Mouse (Mus musculus) hindbrain, embryonic 16.5 days (tissue): Measurements from ENCODE around the gene Phactr4. TPM values are rescaled to one million over a fixed set of nuclear protein-coding genes. Genes with fewer than 3 reads are reported as not detected.

ENCODE experiments used
- ATAC-seq: fragments of 200-750 bp; cut with Nextera tagmentation; 2 replicates; pipeline ENCODE4 v1.8.0; 2017; ENCODE audit warnings: moderate TSS enrichment, moderate library complexity
- H3K27ac ChIP-seq: fragments of 300-500 bp; sonication (generic); 2 replicates; pipeline ENCODE4 v1.5.1; 2014; ENCODE audit warnings: low read depth, mild to moderate bottlenecking, control low read depth, low read length, moderate library complexity
- H3K27me3 ChIP-seq: fragments of 300-500 bp; sonication (generic); replicated peaks from 2 replicates; pipeline ENCODE4 v1.6.1; 2014; ENCODE audit warnings: low read length; ENCODE audit not compliant: control insufficient read depth, insufficient read depth
- H3K36me3 ChIP-seq: fragments of 300-500 bp; sonication (generic); 2 replicates; pipeline ENCODE4 v1.6.1; 2014; ENCODE audit warnings: mild to moderate bottlenecking, low read length, moderate library complexity, mixed read lengths; ENCODE audit not compliant: control insufficient read depth, insufficient read depth
- H3K4me1 ChIP-seq: fragments of 300-500 bp; sonication (generic); 2 replicates; pipeline ENCODE4 v1.6.1; 2014; ENCODE audit warnings: low read depth, low read length; ENCODE audit not compliant: control insufficient read depth, insufficient read depth
- H3K4me2 ChIP-seq: fragments of 300-500 bp; sonication (generic); 2 replicates; pipeline ENCODE4 v1.6.1; 2014; ENCODE audit warnings: mild to moderate bottlenecking, low read length, control low read depth, moderate library complexity
- H3K4me3 ChIP-seq: fragments of 300-500 bp; sonication (generic); 2 replicates; pipeline ENCODE4 v1.5.1; 2014; ENCODE audit warnings: mild to moderate bottlenecking, low read length, control low read depth, moderate library complexity
- H3K9ac ChIP-seq: fragments of 300-500 bp; sonication (generic); 2 replicates; pipeline ENCODE4 v1.6.1; 2014; ENCODE audit warnings: low read depth, mild to moderate bottlenecking, control low read depth, low read length, moderate library complexity
- H3K9me3 ChIP-seq: fragments of 300-500 bp; sonication (generic); 2 replicates; pipeline ENCODE4 v1.6.1; 2014; ENCODE audit warnings: mild to moderate bottlenecking, low read length, moderate library complexity; ENCODE audit not compliant: control insufficient read depth
- WGBS: fragments of 180-500 bp; shearing (Covaris S2); extraction: QIAGEN DNeasy Blood & Tissue Kit; methylation state at CpG from one replicate; pipeline ENCODE4 v1.1.7; 2014; 5-methylcytosine and 5-hydroxymethylcytosine counted together
- polyA plus RNA-seq: library from polyadenylated mRNA; unstranded; fragments of >200 nt; fragmentation: Nextera tagmentation; extraction: Ambion mirVana; gene quantifications from 2 replicates; pipeline ENCODE4 v1.2.1, GENCODE M21; 2015

Phactr4 gene
- polyA plus RNA-seq, 1 experiment from 2014 or later = 5.0 TPM

- Histone ChIP-seq H3K9me3 (no peaks in the 10 kb centered on the region), H3K4me3 (no peak overlapping the region), H3K4me2 (no peak overlapping the region), H3K27me3 (no peaks in the 10 kb centered on the region), H3K9ac (no peak overlapping the region), H3K36me3 (peaks cover 8% of the 10 kb centered on the region; the same call in 1 of the 2 replicates), H3K4me1 (no peaks in the 10 kb centered on the region), H3K27ac (no peak overlapping the region)
- 94% methylated on average over 11 of the region's 11 CpGs for WGBS
- no peak for ATAC-seq
Measured at GRCm38 (mm10) chr4:132363487-132363886, 58.8 kb downstream of the Phactr4 start.

GRCm38 (mm10) chr4:132359510-132359909 lies 62.8 kb downstream of the Phactr4 start:
- Histone ChIP-seq H3K27me3 (no peaks in the 10 kb centered on the region), H3K9ac (no peak overlapping the region), H3K4me3 (no peak overlapping the region), H3K4me1 (no peaks in the 10 kb centered on the region), H3K4me2 (no peak overlapping the region), H3K27ac (no peak overlapping the region), H3K36me3 (peaks cover 10% of the 10 kb centered on the region; the same call in 1 of the 2 replicates), H3K9me3 (no peaks in the 10 kb centered on the region)
- ATAC-seq = no peak
- 93% methylated on average over 4 of the region's 4 CpGs for WGBS

- Histone ChIP-seq H3K27ac (no peak overlapping the region), H3K4me1 (peaks cover 14% of the 10 kb centered on the region), H3K9ac (no peak overlapping the region), H3K4me3 (no peak overlapping the region), H3K4me2 (no peak overlapping the region), H3K9me3 (no peaks in the 10 kb centered on the region), H3K36me3 (peaks cover 7% of the 10 kb centered on the region; the same call in 1 of the 2 replicates), H3K27me3 (no peaks in the 10 kb centered on the region)
- ATAC-seq = no peak
- WGBS = 39% methylated on average over 12 of the region's 12 CpGs
Measured at GRCm38 (mm10) chr4:132356170-132356569, 66.1 kb downstream of the Phactr4 start.

- Histone ChIP-seq H3K27me3 (no peaks in the 10 kb centered on the region), H3K36me3 (peaks cover 5% of the 10 kb centered on the region; the same call in 1 of the 2 replicates), H3K4me2 (no peak overlapping the region), H3K4me1 (peaks cover 14% of the 10 kb centered on the region), H3K4me3 (no peak overlapping the region), H3K9me3 (no peaks in the 10 kb centered on the region), H3K27ac (no peak overlapping the region), H3K9ac (no peak overlapping the region; the same call in 1 of the 2 replicates)
- no peak for ATAC-seq
- WGBS = 90% methylated on average over 3 of the region's 3 CpGs
Measured at GRCm38 (mm10) chr4:132355403-132355802, 66.9 kb downstream of the Phactr4 start.

- no peaks in the 10 kb centered on the region for H3K9me3 ChIP-seq
- no peak overlapping the region for H3K9ac ChIP-seq
- no peak for ATAC-seq
- H3K27me3 ChIP-seq = no peaks in the 10 kb centered on the region
- no peak overlapping the region for H3K4me2 ChIP-seq
- no peak overlapping the region for H3K27ac ChIP-seq
- H3K4me3 ChIP-seq = no peak overlapping the region
- 84% methylated on average over 4 of the region's 4 CpGs for WGBS
- peaks cover 2% of the 10 kb centered on the region; the same call in 1 of the 2 replicates for H3K36me3 ChIP-seq
- H3K4me1 ChIP-seq = peaks cover 14% of the 10 kb centered on the region
Measured at GRCm38 (mm10) chr4:132354571-132354970, 67.7 kb downstream of the Phactr4 start.

GRCm38 (mm10) chr4:132353481-132353885 lies 68.8 kb downstream of the Phactr4 start, which contains the start of gene Rcc1:
Rcc1 (minus strand) TSS chr4:132353605.
- peak within 1 kb of the TSS; percentile 59 for H3K4me3 ChIP-seq
- H3K27me3 ChIP-seq = no peaks in the 10 kb centered on the region
- H3K9ac ChIP-seq = peak within 1 kb of the TSS; percentile 79
- peak within 1 kb of the TSS; percentile 82 for H3K4me2 ChIP-seq
- H3K9me3 ChIP-seq = no peaks in the 10 kb centered on the region
- H3K4me1 ChIP-seq = peaks cover 14% of the 10 kb centered on the region
- ATAC-seq = peak; percentile 94
- 0% methylated on average over 31 of the region's 31 CpGs for WGBS
- H3K27ac ChIP-seq = peak within 1 kb of the TSS; percentile 84
- peaks cover 2% of the 10 kb centered on the region; the same call in 1 of the 2 replicates for H3K36me3 ChIP-seq

- H3K9me3 ChIP-seq = no peaks in the 10 kb centered on the region
- no peaks in the 10 kb centered on the region for H3K27me3 ChIP-seq
- H3K36me3 ChIP-seq = 0 out of 2 replicates have a peak, but pooled peaks cover 2% of the 10 kb centered on the region
- peaks cover 14% of the 10 kb centered on the region for H3K4me1 ChIP-seq
- peak overlapping the region; percentile 82 for H3K4me2 ChIP-seq
- H3K4me3 ChIP-seq = peak overlapping the region; percentile 59
- peak overlapping the region; percentile 79 for H3K9ac ChIP-seq
- peak overlapping the region; percentile 84 for H3K27ac ChIP-seq
- WGBS = 0% methylated on average over 14 of the region's 14 CpGs
- ATAC-seq = no peak
Measured at GRCm38 (mm10) chr4:132352739-132353138, 69.5 kb downstream of the Phactr4 start.

- no peaks in the 10 kb centered on the region for H3K9me3 ChIP-seq
- H3K27me3 ChIP-seq = no peaks in the 10 kb centered on the region
- no peak overlapping the region for H3K27ac ChIP-seq
- H3K4me3 ChIP-seq = no peak overlapping the region; the same call in 1 of the 2 replicates
- ATAC-seq = no peak
- H3K36me3 ChIP-seq = no peaks in the 10 kb centered on the region
- peak overlapping the region; percentile 82; the same call in 1 of the 2 replicates for H3K4me2 ChIP-seq
- 52% methylated on average over 1 of the region's 1 CpGs for WGBS
- H3K4me1 ChIP-seq = peaks cover 14% of the 10 kb centered on the region
- H3K9ac ChIP-seq = 0 out of 2 replicates have a peak overlapping the region, but pooled peaks have one; percentile 12
Measured at GRCm38 (mm10) chr4:132351401-132351800, 70.9 kb downstream of the Phactr4 start.

GRCm38 (mm10) chr4:132350854-132351253 lies 71.4 kb downstream of the Phactr4 start:
- ATAC-seq = no peak
- Histone ChIP-seq H3K4me1 (peaks cover 14% of the 10 kb centered on the region), H3K9me3 (no peaks in the 10 kb centered on the region), H3K4me2 (no peak overlapping the region), H3K9ac (no peak overlapping the region), H3K27me3 (no peaks in the 10 kb centered on the region), H3K4me3 (no peak overlapping the region), H3K36me3 (no peaks in the 10 kb centered on the region), H3K27ac (no peak overlapping the region)
- 68% methylated on average over 3 of the region's 3 CpGs for WGBS
